Mouse (Mus musculus) myocyte (in vitro differentiated cells): Measurements from ENCODE around the gene Pawr. TPM values are rescaled to one million over a fixed set of nuclear protein-coding genes. Genes with fewer than 3 reads are reported as not detected.

Experiments used
- H3K27me3 ChIP-seq: one replicate; pipeline ENCODE4 v1.6.1; 2011; ENCODE audit not compliant: control insufficient read depth, insufficient read depth, insufficient read length
- H3K36me3 ChIP-seq: one replicate; pipeline ENCODE4 v1.6.1; 2011; ENCODE audit not compliant: control insufficient read depth, insufficient read depth
- H3K4me2 ChIP-seq: one replicate; pipeline ENCODE4 v1.6.1; 2011; ENCODE audit warnings: low read depth, control low read depth
- H3K4me3 ChIP-seq: one replicate; pipeline ENCODE4 v1.5.1; 2011; ENCODE audit warnings: mild to moderate bottlenecking, control low read depth, moderate library complexity
- H3K79me2 ChIP-seq: one replicate; pipeline ENCODE4 v1.6.1; 2011; ENCODE audit not compliant: control insufficient read depth, insufficient read depth
- H3ac ChIP-seq: one replicate; pipeline ENCODE4 v1.6.1; 2011; ENCODE audit not compliant: control insufficient read depth, insufficient read length
- CEBPB ChIP-seq: IDR thresholded peaks from 2 replicates; pipeline ENCODE4 v1.6.1; 2011; ENCODE audit warnings: mild to moderate bottlenecking, moderate library complexity; ENCODE audit not compliant: poor library complexity, insufficient read depth, severe bottlenecking
- E2F4 ChIP-seq: IDR thresholded peaks from one replicate; pipeline ENCODE4 v1.6.1; 2011; ENCODE audit warnings: mild to moderate bottlenecking, control low read depth, moderate library complexity; ENCODE audit not compliant: insufficient read depth
- MAX ChIP-seq: IDR thresholded peaks from one replicate; pipeline ENCODE4 v1.6.1; 2011; ENCODE audit warnings: low read depth, mild to moderate bottlenecking, control low read depth
- MYOD1 ChIP-seq, 3 experiments: IDR thresholded peaks; one replicate each; pipeline ENCODE4 v1.6.1; 2011; ENCODE audit warnings: control low read depth in 2 of 3, low read depth in 2 of 3, mild to moderate bottlenecking in 2 of 3, moderate library complexity in 1 of 3; ENCODE audit not compliant: insufficient read length in 2 of 3, control insufficient read depth in 1 of 3
- MYOG ChIP-seq, 3 experiments: IDR thresholded peaks; one replicate each; pipeline ENCODE4 v1.6.1; 2011; ENCODE audit warnings: control low read depth in 2 of 3, low read depth in 2 of 3, mild to moderate bottlenecking in 2 of 3; ENCODE audit not compliant: insufficient read length in 2 of 3, control insufficient read depth in 1 of 3, insufficient read depth in 1 of 3
- POLR2A ChIP-seq: IDR thresholded peaks from one replicate; pipeline ENCODE4 v1.6.1; 2011; ENCODE audit warnings: low read depth, mild to moderate bottlenecking, control low read depth, moderate library complexity; ENCODE audit not compliant: insufficient read length
- POLR2AphosphoS2 ChIP-seq: IDR thresholded peaks from one replicate; pipeline ENCODE4 v1.6.1; 2011; ENCODE audit warnings: low read depth, control low read depth; ENCODE audit not compliant: insufficient read length
- REST ChIP-seq: IDR thresholded peaks from one replicate; pipeline ENCODE4 v1.6.1; 2011; ENCODE audit warnings: mild to moderate bottlenecking, control low read depth, moderate library complexity; ENCODE audit not compliant: insufficient read depth, insufficient read length
- SRF ChIP-seq: IDR thresholded peaks from one replicate; pipeline ENCODE4 v1.6.1; 2011; ENCODE audit warnings: low read depth; ENCODE audit not compliant: control insufficient read depth, insufficient read length
- TCF12 ChIP-seq: IDR thresholded peaks from one replicate; pipeline ENCODE4 v1.6.1; 2011; ENCODE audit warnings: mild to moderate bottlenecking, control low read depth; ENCODE audit not compliant: poor library complexity, insufficient read depth, severe bottlenecking
- TCF3 ChIP-seq: IDR thresholded peaks from one replicate; pipeline ENCODE4 v1.6.1; 2011; ENCODE audit warnings: low read depth, control low read depth; ENCODE audit not compliant: insufficient read length
- USF1 ChIP-seq: IDR thresholded peaks from one replicate; pipeline ENCODE4 v1.6.1; 2011; ENCODE audit warnings: low read depth, mild to moderate bottlenecking, control low read depth, moderate library complexity
- polyA plus RNA-seq: library from polyadenylated mRNA; unstranded; fragments of >200 nt; fragmentation: generic; extraction: Trizol; gene quantifications from one replicate; pipeline ENCODE4 v1.2.1, GENCODE M21; 2012; ENCODE audit warnings: missing spikeins

The Pawr gene
- polyA plus RNA-seq, 1 experiment = 2.9 TPM

GRCm38 (mm10) chr10:108445606-108446005 is 113.7 kb downstream of the Pawr start:
- H3K4me3 ChIP-seq = peak overlapping the region; percentile 3
- no peaks in the 10 kb centered on the region for H3K79me2 ChIP-seq
- TF ChIP-seq MYOG (IDR thresholded peaks at IDR 0.05; ENCODE audit: control insufficient read depth in 1 of 3, insufficient read depth in 1 of 3, insufficient read length in 2 of 3, low read depth in 2 of 3) = no peak
- no peak for TF ChIP-seq CEBPB
- TF ChIP-seq USF1 = no peak
- TF ChIP-seq REST = no peak
- TF ChIP-seq POLR2AphosphoS2 = no peak
- no peak for TF ChIP-seq TCF3
- no peak for TF ChIP-seq TCF12
- TF ChIP-seq SRF = no peak
- TF ChIP-seq POLR2A = no peak
- TF ChIP-seq MYOD1 (IDR thresholded peaks at IDR 0.05; ENCODE audit: control insufficient read depth in 1 of 3, insufficient read length in 2 of 3, low read depth in 2 of 3) = no peak
- no peak for TF ChIP-seq E2F4
- no peak for TF ChIP-seq MAX
- H3K4me2 ChIP-seq = peak overlapping the region; percentile 73
- no peaks in the 10 kb centered on the region for H3K36me3 ChIP-seq
- no peak overlapping the region for H3ac ChIP-seq
- H3K27me3 ChIP-seq = no peaks in the 10 kb centered on the region

- no peaks in the 10 kb centered on the region for H3K36me3 ChIP-seq
- H3K79me2 ChIP-seq = no peaks in the 10 kb centered on the region
- no peaks in the 10 kb centered on the region for H3K27me3 ChIP-seq
- H3K4me3 ChIP-seq = peak overlapping the region; percentile 3
- H3K4me2 ChIP-seq = peak overlapping the region; percentile 73
- TF ChIP-seq MAX (no peak), SRF (no peak), MYOG (IDR thresholded peaks at IDR 0.05; ENCODE audit: control insufficient read depth in 1 of 3, insufficient read depth in 1 of 3, insufficient read length in 2 of 3, low read depth in 2 of 3) (no peak), CEBPB (no peak), USF1 (no peak), E2F4 (no peak), REST (no peak), POLR2AphosphoS2 (no peak), TCF3 (no peak), MYOD1 (IDR thresholded peaks at IDR 0.05; ENCODE audit: control insufficient read depth in 1 of 3, insufficient read length in 2 of 3, low read depth in 2 of 3) (no peak)
- H3ac ChIP-seq = no peak overlapping the region
Observed at GRCm38 (mm10) chr10:108446041-108446931, 114.4 kb downstream of the Pawr start.

- Histone ChIP-seq H3K4me3 (no peak overlapping the region), H3K36me3 (no peaks in the 10 kb centered on the region), H3ac (no peak overlapping the region), H3K79me2 (no peaks in the 10 kb centered on the region), H3K27me3 (no peaks in the 10 kb centered on the region), H3K4me2 (no peak overlapping the region)
- TF ChIP-seq MYOD1 (IDR thresholded peaks at IDR 0.05; ENCODE audit: control insufficient read depth in 1 of 3, insufficient read length in 2 of 3, low read depth in 2 of 3) = no peak
- no peak for TF ChIP-seq TCF12
- TF ChIP-seq MYOG (IDR thresholded peaks at IDR 0.05; ENCODE audit: control insufficient read depth in 1 of 3, insufficient read depth in 1 of 3, insufficient read length in 2 of 3, low read depth in 2 of 3) = no peak
Observed at GRCm38 (mm10) chr10:108447211-108447610, 115.3 kb downstream of the Pawr start.

- no peak for TF ChIP-seq MAX
- TF ChIP-seq USF1 = no peak
- TF ChIP-seq TCF12 = no peak
- TF ChIP-seq TCF3 = no peak
- TF ChIP-seq POLR2A = no peak
- TF ChIP-seq MYOD1 (IDR thresholded peaks at IDR 0.05; ENCODE audit: control insufficient read depth in 1 of 3, insufficient read length in 2 of 3, low read depth in 2 of 3) = no peak
- no peak for TF ChIP-seq E2F4
- no peak for TF ChIP-seq SRF
- no peak for TF ChIP-seq CEBPB
- TF ChIP-seq REST = no peak
- no peak for TF ChIP-seq POLR2AphosphoS2
- Histone ChIP-seq H3K36me3 (no peaks in the 10 kb centered on the region), H3K27me3 (no peaks in the 10 kb centered on the region), H3K79me2 (no peaks in the 10 kb centered on the region), H3ac (no peak overlapping the region), H3K4me3 (no peak overlapping the region), H3K4me2 (no peak overlapping the region)
Observed at GRCm38 (mm10) chr10:108448421-108448820, 116.5 kb downstream of the Pawr start.

GRCm38 (mm10) chr10:108450401-108450800 is 118.5 kb downstream of the Pawr start:
- no peak overlapping the region for H3ac ChIP-seq
- no peaks in the 10 kb centered on the region for H3K79me2 ChIP-seq
- no peaks in the 10 kb centered on the region for H3K27me3 ChIP-seq
- no peak overlapping the region for H3K4me2 ChIP-seq
- no peak for TF ChIP-seq TCF3
- H3K4me3 ChIP-seq = no peak overlapping the region
- H3K36me3 ChIP-seq = no peaks in the 10 kb centered on the region
